ENCODE assay signal across 8 mouse cellular contexts in genomic region chrX:59179081-59179596, GRCm38 (mm10).
DNase-seq lines count a peak whose midpoint lies in the region; ATAC-seq and TF ChIP-seq lines count a peak whose summit lies in the region.

No protein-coding gene starts in this region.

- 0 out of 2 replicates have a peak overlapping the region, but pooled peaks have one; percentile 7 for H3K4me2 ChIP-seq in hindbrain, postnatal 0 days (ENCODE audit: low read depth, low read length)
- no peak overlapping the region for H3K4me2 ChIP-seq in midbrain, embryonic 12.5 days (replicated peaks)

- WGBS in hindbrain, postnatal 0 days, result 32% methylated on average over 3 of the region's 3 CpGs
- 10% methylated on average over 3 of the region's 3 CpGs for WGBS in midbrain, embryonic 12.5 days

- no peak overlapping the region for H3K9ac ChIP-seq in hindbrain, postnatal 0 days (replicated peaks; ENCODE audit: low read length)
- no peak overlapping the region for H3K9ac ChIP-seq in midbrain, embryonic 12.5 days (replicated peaks)

- H3K4me3 ChIP-seq in hindbrain, postnatal 0 days (ENCODE audit: low read length), result no peak overlapping the region
- H3K4me3 ChIP-seq in midbrain, embryonic 12.5 days, result no peak overlapping the region

- H3K9me3 ChIP-seq in hindbrain, postnatal 0 days (ENCODE audit: low read length), result no peaks in the 10 kb centered on the region
- H3K9me3 ChIP-seq in midbrain, embryonic 12.5 days, result no peaks in the 10 kb centered on the region

- no peaks in the 10 kb centered on the region for H3K36me3 ChIP-seq in hindbrain, postnatal 0 days (ENCODE audit: insufficient read depth, low read length)
- H3K36me3 ChIP-seq in midbrain, embryonic 12.5 days, result no peaks in the 10 kb centered on the region

- peak; percentile 94 for ATAC-seq in hindbrain, postnatal 0 days
- peak; percentile 88 for ATAC-seq in midbrain, embryonic 12.5 days (ENCODE audit: low FRiP score, low read depth)
- ATAC-seq in CD4-positive, CD25-positive, alpha-beta regulatory T cell, adult 4 months, result no peak

- no peaks in the 10 kb centered on the region for H3K27me3 ChIP-seq in hindbrain, postnatal 0 days (ENCODE audit: insufficient read depth, low read length)
- no peaks in the 10 kb centered on the region for H3K27me3 ChIP-seq in midbrain, embryonic 12.5 days

- DNase-seq in heart, adult 18-20 months, result peak; percentile 18 to 28
- no peak for DNase-seq in heart, adult 8-10 months (ENCODE audit: low spot score)
- DNase-seq in cerebellum, adult 9-11 months, result peak; percentile 80
- DNase-seq in frontal cortex, adult 2 months (ENCODE audit: extremely low spot score in 1 of 2, low spot score in 1 of 2), result peak; percentile 1 to 43
- DNase-seq in hindbrain, postnatal 0 days (ENCODE audit: low spot score), result peak; percentile 77
- no peak for DNase-seq in spleen, postnatal 36 days (ENCODE audit: low spot score in 2 of 2)

- no peaks in the 10 kb centered on the region for H3K4me1 ChIP-seq in hindbrain, postnatal 0 days (ENCODE audit: insufficient read depth, low read length)
- 0 out of 2 replicates have a peak, but pooled peaks cover 4% of the 10 kb centered on the region for H3K4me1 ChIP-seq in midbrain, embryonic 12.5 days

- H3K27ac ChIP-seq in hindbrain, postnatal 0 days, result peak overlapping the region; percentile 54; the same call in 1 of the 2 replicates
- H3K27ac ChIP-seq in midbrain, embryonic 12.5 days (replicated peaks), result peak overlapping the region; percentile 52; the same call in 1 of the 2 replicates

- peak; percentile 56 for TF ChIP-seq CTCF in hindbrain, postnatal 0 days (IDR thresholded peaks at IDR 0.05; ENCODE audit: low read depth)

Comparison
In these comparisons a context has a peak if more than half of its experiments do, and no peak if none do; other contexts are left out.
1. DNase-seq: peak in heart, adult 18-20 months (2 of 2), cerebellum, adult 9-11 months (single experiment), frontal cortex, adult 2 months (2 of 2) and hindbrain, postnatal 0 days (single experiment); none in heart, adult 8-10 months (single experiment) and spleen, postnatal 36 days (0 of 2).